Mouse (Mus musculus) heart, postnatal 10 days (tissue): ENCODE data around the gene Abhd14a. TPM values are rescaled to one million over a fixed set of nuclear protein-coding genes. Genes with fewer than 3 reads are reported as not detected.

Source experiments
- DNase-seq, 2 experiments: peaks; one replicate each; pipeline ENCODE4 v3.0.0; 2021
- intact Hi-C: fragments of 180-260 bp; cut with DNase I; formaldehyde crosslinking; loops from one replicate; pipeline ENCODE4 v1.15.1; 2025
- total RNA-seq, 2 experiments: library from RNA; stranded (reverse); gene quantifications; 2 replicates each; pipeline ENCODE4 v1.2.3; 2021

Abhd14a gene
- total RNA-seq, 2 experiments from 2014 or later: 20.0 to 22.4 TPM

GRCm38 (mm10) chr9:106470991-106471750 lies 23.7 kb upstream of the Abhd14a start:
- DNase-seq: no peak
- intact Hi-C loops: no loop called here

GRCm38 (mm10) chr9:106469776-106470175 lies 22.3 kb upstream of the Abhd14a start:
- DNase-seq: no peak
- intact Hi-C loops: no loop called here

- intact Hi-C loops: no loop called here
- no peak for DNase-seq
Observed at GRCm38 (mm10) chr9:106469317-106469716, 21.8 kb upstream of the Abhd14a start.

DNA sequence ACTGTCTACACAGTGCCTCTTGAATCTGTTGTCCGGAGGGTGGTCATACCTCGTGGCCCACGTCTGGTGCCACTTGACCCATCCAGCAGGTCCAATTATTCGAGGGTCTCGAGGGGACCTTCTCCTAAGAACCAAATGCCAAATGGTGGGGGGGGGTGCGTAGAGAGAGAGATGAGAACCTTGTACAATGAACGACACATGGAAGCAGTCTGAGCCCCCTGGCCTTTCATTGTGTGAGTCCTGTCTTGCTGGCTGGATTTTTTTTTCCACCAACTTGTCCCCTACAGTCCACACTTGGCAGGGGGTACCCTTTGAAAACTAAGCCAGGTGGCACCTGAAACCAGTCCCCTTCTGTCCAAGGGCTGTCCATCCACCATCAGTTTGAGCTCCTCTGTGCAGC lies 20.3 kb upstream of the Abhd14a start:
- intact Hi-C loops: no loop called here
- DNase-seq: no peak

- DNase-seq: no peak
- intact Hi-C loops: no loop called here
Observed at GRCm38 (mm10) chr9:106466721-106467120, 19.2 kb upstream of the Abhd14a start.

DNA sequence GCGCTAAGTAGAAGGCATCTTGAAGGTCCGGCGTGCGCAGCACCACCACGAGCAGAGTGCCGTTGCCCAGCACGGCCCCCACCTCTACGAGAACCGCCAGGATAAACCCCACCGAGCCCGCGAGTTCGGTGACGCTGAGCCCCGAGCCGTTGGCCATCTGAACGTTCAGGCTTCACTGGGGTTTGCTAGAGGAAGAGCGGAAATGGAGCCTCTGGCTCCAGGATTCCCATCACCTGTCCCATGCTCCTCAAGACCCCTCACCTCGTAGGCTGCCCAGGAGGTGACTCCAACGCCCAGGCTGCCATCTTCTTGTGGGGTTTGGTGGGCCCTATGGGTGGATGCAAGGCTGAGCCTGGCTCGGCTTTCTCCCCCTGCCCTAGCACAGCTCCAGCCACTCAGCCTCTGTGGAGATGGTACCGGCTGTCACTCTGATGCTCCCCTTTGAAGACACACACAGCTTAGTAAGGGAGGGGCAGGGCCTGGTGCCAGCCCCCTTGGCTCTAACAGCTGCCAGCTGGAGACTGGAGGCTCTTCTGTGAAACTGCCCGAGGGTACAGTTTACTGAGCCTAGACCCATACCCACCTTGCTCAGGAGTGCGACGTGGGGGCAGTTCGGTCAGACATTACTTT lies 18.2 kb upstream of the Abhd14a start, which contains the start of gene Gpr62:
Gpr62 (minus strand) TSS at position 368 of the 630 bp plus-strand sequence.
- intact Hi-C loops: no loop called here
- peak in 1 of 2 experiments; percentile 31 for DNase-seq

GRCm38 (mm10) chr9:106464751-106465541 lies 17.5 kb upstream of the Abhd14a start:
- intact Hi-C loops: no loop called here
- peak; percentile 66 to 67 for DNase-seq

- no peak for DNase-seq
- intact Hi-C loops: no loop called here
Observed at GRCm38 (mm10) chr9:106463122-106464063, 15.9 kb upstream of the Abhd14a start.

DNA sequence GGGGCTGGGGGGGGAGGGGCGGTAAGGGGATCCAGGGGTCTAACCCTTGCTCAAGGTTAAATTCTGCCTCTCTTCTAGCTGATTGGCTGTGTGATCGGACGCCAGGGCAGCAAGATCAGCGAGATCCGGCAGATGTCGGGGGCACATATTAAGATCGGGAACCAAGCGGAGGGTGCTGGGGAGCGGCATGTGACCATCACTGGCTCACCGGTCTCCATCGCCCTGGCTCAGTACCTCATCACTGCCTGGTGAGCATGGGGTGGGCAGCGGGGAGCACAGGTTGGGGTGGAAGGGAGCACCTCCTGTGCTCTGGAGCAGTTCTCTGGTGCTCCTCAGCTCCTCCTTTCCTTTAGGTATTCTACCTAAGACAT lies 14.9 kb upstream of the Abhd14a start:
- DNase-seq: no peak
- intact Hi-C loops: no loop called here

GRCm38 (mm10) chr9:106461641-106462429 lies 14.4 kb upstream of the Abhd14a start:
- DNase-seq: no peak
- intact Hi-C loops: no loop called here

GRCm38 (mm10) chr9:106461026-106461415 lies 13.5 kb upstream of the Abhd14a start:
- DNase-seq: no peak
- intact Hi-C loops: no loop called here

DNA sequence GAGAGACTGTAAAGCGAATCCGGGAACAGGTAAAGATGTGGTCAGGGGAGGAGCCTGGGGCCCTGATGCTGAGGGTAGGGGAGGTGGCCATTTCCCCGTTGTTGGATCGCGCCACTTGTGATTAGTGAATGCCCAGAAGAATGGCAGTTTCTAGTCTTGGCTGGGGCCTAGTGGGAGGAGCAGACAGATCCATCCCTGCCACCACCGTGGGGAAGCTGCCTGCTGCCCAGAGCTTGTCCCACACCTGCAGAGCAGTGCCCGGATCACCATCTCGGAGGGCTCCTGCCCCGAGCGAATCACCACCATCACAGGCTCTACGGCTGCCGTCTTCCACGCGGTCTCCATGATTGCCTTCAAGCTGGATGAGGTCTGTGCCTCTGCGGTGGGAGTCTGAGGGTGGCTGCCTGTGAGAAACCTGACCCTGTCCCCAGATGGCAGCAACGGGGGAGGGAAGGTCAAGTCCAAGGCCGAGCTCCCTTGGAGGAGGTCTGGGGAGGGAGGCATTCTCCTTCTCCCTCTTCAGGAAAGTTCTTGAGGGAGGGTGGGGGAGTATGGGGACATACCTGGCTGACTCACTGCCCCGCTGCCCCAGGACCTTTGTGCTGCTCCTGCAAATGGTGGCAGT lies 13.0 kb upstream of the Abhd14a start:
- DNase-seq: no peak
- intact Hi-C loops: no loop called here

DNA sequence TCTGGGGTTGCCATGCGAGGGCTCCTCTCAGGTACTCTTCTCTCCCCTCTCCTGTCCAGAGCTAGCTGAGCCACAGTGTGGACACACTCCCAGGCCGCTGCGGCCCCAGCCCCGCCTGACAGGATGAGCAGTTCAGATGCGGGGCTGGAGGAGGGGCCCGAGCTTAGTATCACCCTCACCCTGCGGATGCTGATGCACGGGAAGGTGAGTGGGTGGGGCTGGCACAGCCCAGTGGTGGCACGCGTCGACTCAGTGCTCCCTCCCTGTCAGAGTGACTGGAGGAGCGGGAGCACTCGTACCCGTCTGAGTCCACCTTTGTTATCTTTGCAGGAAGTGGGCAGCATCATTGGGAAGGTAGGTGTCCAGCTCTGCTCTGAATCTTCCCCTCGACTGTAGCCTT lies 12.5 kb upstream of the Abhd14a start:
- intact Hi-C loops: no loop called here

DNA sequence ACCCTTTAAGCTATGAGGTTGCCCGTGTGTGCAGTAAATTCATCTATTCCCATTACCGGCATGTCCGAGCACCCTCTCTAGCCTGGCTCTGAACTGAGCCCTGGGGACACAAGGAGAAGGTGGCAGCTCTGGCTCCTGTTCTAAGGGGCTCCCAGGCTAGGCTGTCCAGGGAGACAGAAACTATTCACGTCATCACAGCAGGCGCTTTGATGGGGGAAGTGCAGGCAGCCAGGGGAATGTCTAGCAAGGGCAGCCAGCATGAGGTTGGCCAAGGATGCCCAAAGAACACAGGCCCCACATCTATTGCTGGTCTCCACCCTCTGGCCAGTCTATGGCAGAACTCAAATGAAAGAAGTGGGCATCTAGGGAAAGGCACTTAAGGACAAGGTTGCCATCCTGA lies 10.4 kb upstream of the Abhd14a start:
- peak; percentile 63 to 67 for DNase-seq
- intact Hi-C loops: no loop called here

More for the DNA sequence above, 12.5 kb upstream of the Abhd14a start:
- DNase-seq: no peak

GRCm38 (mm10) chr9:106457163-106457559 lies 9.7 kb upstream of the Abhd14a start:
- intact Hi-C loops: no loop called here
- no peak for DNase-seq

DNA sequence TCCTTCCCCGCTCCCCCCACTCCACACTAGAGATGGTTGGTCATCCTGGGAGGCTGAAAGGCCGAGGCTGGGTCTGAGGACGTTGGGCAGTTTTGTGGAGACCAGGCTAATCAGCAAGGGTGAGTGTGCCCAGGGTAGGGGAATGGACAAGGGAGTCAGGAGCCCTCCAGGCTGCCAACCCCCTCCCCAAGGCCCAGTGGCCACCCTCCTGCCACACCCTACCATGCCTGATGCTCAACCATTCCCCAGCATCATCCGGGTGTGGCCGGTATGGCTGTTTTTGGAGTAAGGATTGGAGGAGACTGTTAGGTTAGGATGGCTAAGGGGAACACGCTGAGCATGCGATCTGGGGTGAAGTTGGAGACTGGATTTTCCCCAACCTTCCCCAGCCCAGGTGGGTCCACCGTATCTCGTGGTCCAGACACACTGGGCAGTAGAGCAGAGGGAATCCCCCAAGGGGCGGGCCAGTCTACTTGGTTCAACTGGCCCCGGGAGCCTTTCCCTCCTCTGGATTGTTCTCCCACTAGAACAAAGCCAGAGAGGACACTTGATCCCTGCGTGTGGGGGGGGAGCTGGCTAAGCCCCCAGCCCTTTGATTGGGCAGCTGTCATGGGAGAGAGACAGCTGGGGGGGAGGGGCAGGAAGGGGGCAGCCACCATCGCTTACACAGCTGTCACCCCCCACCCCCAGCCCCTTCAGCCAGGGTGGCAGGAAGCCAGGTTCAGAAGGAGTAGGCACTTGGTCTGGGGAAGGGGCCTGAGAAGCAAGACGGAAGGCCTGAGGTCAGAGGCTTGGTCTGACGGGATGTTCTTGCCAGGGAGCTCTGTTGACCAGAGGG lies 9.1 kb upstream of the Abhd14a start:
- DNase-seq: no peak
- intact Hi-C loops: no loop called here

GRCm38 (mm10) chr9:106454888-106455681 lies 7.6 kb upstream of the Abhd14a start:
- intact Hi-C loops: no loop called here
- DNase-seq: peak in 1 of 2 experiments; percentile 32
